Mouse (Mus musculus): ENCODE data around the gene Il19. TPM values are rescaled to one million over a fixed set of nuclear protein-coding genes. Genes with fewer than 3 reads are reported as not detected.

The Il19 gene
- total RNA-seq (2014; rRNA removed), result not detected in 2 replicates
- polyA plus RNA-seq (2012; rRNA removed), result not detected in 2 replicates

DNA sequence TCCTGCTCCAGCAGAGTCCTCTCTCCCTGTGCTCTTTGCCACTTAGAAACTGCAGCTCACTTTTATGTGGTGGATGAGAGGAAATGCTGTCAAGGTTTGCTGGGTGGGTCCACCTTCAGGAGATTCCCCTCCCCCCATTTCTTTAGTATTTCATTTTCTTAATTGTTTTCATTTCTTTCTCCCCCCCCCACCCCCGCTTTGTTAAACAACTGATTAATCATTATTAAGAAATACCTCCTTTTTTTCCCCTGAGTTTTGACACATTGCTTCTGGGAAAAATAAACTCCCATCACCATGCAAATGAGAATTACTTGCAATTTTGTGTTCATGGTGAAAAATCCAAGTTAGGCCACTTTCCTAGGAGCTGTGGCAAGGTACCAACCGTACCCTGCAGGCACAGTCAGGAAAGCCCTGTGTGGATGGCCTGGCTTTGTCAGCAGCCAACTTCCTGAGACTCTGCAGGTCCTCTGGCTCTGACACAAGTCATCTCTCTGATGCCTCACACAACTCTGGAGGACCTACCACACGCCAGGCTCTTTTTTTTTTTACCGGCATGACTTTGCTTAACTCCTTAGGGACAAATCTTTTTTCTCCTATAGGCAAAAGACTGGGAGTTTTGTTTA is at the start of gene Il19:
Il19 (minus strand) TSS at position 51 of the 623 bp plus-strand sequence.
- no peak for TF ChIP-seq POLR2A (IDR thresholded peaks at IDR 0.05; ENCODE audit: extremely low read depth, insufficient read depth, low read length)
- TF ChIP-seq CTCF (IDR thresholded peaks at IDR 0.05; ENCODE audit: low read depth, low read length), result no peak
- Histone ChIP-seq H3K79me2 (ENCODE audit: control insufficient read depth, insufficient read depth, low read length) (no peaks in the 10 kb centered on the region), H3K9ac (ENCODE audit: low read depth, low read length) (no peak within 1 kb of the TSS), H3K4me3 (ENCODE audit: insufficient read depth, low read depth, low read length) (no peak within 1 kb of the TSS), H3K4me1 (ENCODE audit: control insufficient read depth, insufficient read depth, low read length) (no peaks in the 10 kb centered on the region), H3K36me3 (ENCODE audit: control insufficient read depth, insufficient read depth, low read length) (no peaks in the 10 kb centered on the region), H3K27ac (replicated peaks; ENCODE audit: insufficient read depth, low read depth, low read length) (no peak within 1 kb of the TSS), H3K27me3 (ENCODE audit: control insufficient read depth, insufficient read depth, low read length) (no peaks in the 10 kb centered on the region)
- WGBS, result 57% methylated on average over 4 of the region's 4 CpGs
- DNase-seq (ENCODE audit: extremely low read depth, low read depth, low spot score), result no peak

DNA sequence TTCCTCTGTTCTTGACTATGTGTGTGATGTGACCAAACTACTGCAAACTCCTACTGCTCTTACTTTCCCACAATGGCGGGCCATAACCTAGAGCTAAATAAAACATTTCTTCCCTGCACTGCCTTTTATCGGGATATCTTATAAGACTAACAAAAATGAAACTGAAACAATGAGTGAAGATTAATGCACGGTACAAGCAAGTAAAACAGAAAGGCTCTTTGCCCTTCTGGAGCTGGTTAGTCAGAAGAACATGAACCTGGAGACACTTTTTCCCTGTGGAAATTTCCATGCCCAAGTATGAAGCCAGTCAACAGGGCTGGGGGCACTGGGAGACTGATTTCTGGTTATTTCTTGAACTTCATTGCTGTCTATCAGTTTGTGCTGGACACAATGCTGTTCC is 49.4 kb upstream of the Il19 start:
- no peak overlapping the region for H3K4me3 ChIP-seq (ENCODE audit: insufficient read depth, low read depth, low read length)
- H3K27me3 ChIP-seq (ENCODE audit: control insufficient read depth, insufficient read depth, low read length), result no peaks in the 10 kb centered on the region
- H3K79me2 ChIP-seq (ENCODE audit: control insufficient read depth, insufficient read depth, low read length), result no peaks in the 10 kb centered on the region
- H3K4me1 ChIP-seq (ENCODE audit: control insufficient read depth, insufficient read depth, low read length), result no peaks in the 10 kb centered on the region
- WGBS, result 73% methylated on average over 3 of the region's 3 CpGs
- no peak overlapping the region for H3K27ac ChIP-seq (replicated peaks; ENCODE audit: insufficient read depth, low read depth, low read length)
- H3K36me3 ChIP-seq (ENCODE audit: control insufficient read depth, insufficient read depth, low read length), result no peaks in the 10 kb centered on the region
- no peak for DNase-seq (ENCODE audit: extremely low read depth, low read depth, low spot score)
- no peak for TF ChIP-seq CTCF (IDR thresholded peaks at IDR 0.05; ENCODE audit: low read depth, low read length)
- no peak for TF ChIP-seq POLR2A (IDR thresholded peaks at IDR 0.05; ENCODE audit: extremely low read depth, insufficient read depth, low read length)
- H3K9ac ChIP-seq (ENCODE audit: low read depth, low read length), result no peak overlapping the region

DNA sequence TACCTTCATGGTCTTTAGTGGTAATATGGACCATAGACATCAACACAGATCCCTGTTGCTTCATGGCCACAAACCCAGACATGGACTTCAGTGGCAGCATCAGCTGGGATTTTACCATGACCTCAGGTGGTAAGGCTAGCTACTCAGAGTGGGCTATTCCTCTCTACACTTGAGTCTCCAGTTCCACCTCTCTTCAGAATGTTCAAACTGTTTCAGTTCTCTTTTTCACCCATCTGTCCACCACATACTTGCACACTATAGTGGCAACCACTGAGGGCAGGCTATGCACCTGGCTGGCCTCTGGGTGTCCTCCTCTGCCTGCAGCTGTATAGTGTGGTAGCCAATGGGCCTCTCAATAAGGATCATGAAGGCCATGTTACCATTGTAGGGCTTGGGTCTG is 47.5 kb upstream of the Il19 start:
- no peaks in the 10 kb centered on the region for H3K4me1 ChIP-seq (ENCODE audit: control insufficient read depth, insufficient read depth, low read length)
- no peak for DNase-seq (ENCODE audit: extremely low read depth, low read depth, low spot score)
- no peak overlapping the region for H3K27ac ChIP-seq (replicated peaks; ENCODE audit: insufficient read depth, low read depth, low read length)
- no peaks in the 10 kb centered on the region for H3K79me2 ChIP-seq (ENCODE audit: control insufficient read depth, insufficient read depth, low read length)
- H3K36me3 ChIP-seq (ENCODE audit: control insufficient read depth, insufficient read depth, low read length), result no peaks in the 10 kb centered on the region
- H3K27me3 ChIP-seq (ENCODE audit: control insufficient read depth, insufficient read depth, low read length), result no peaks in the 10 kb centered on the region
- no peak overlapping the region for H3K9ac ChIP-seq (ENCODE audit: low read depth, low read length)
- TF ChIP-seq POLR2A (IDR thresholded peaks at IDR 0.05; ENCODE audit: extremely low read depth, insufficient read depth, low read length) (no peak), CTCF (IDR thresholded peaks at IDR 0.05; ENCODE audit: low read depth, low read length) (peak; percentile 51)
- no peak overlapping the region for H3K4me3 ChIP-seq (ENCODE audit: insufficient read depth, low read depth, low read length)

DNA sequence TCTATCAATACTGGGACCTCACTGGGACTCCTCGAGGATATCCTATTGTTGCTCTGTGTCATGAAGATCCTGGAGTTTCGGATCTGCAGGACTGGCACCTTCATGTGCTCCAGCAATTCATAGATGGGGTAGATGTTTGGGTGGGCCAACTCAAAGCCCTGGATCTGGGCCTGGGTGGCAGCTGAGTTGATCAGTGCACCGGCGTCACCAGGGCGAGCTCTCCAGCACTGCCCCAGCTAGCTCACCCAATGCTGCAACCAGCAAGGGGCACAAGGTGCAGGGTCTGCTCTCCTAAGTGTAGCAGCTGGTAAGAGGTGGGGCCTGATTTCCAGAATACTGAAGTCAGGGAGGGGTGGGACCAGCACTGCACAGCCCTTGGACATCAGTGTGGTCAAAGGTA is 47.1 kb upstream of the Il19 start:
- DNase-seq (ENCODE audit: extremely low read depth, low read depth, low spot score), result no peak
- Histone ChIP-seq H3K9ac (ENCODE audit: low read depth, low read length) (no peak overlapping the region), H3K79me2 (ENCODE audit: control insufficient read depth, insufficient read depth, low read length) (no peaks in the 10 kb centered on the region), H3K27me3 (ENCODE audit: control insufficient read depth, insufficient read depth, low read length) (no peaks in the 10 kb centered on the region), H3K4me3 (ENCODE audit: insufficient read depth, low read depth, low read length) (no peak overlapping the region), H3K4me1 (ENCODE audit: control insufficient read depth, insufficient read depth, low read length) (no peaks in the 10 kb centered on the region), H3K27ac (replicated peaks; ENCODE audit: insufficient read depth, low read depth, low read length) (no peak overlapping the region), H3K36me3 (ENCODE audit: control insufficient read depth, insufficient read depth, low read length) (no peaks in the 10 kb centered on the region)
- no peak for TF ChIP-seq POLR2A (IDR thresholded peaks at IDR 0.05; ENCODE audit: extremely low read depth, insufficient read depth, low read length)
- TF ChIP-seq CTCF (IDR thresholded peaks at IDR 0.05; ENCODE audit: low read depth, low read length), result no peak
- 86% methylated on average over 5 of the region's 5 CpGs for WGBS

DNA sequence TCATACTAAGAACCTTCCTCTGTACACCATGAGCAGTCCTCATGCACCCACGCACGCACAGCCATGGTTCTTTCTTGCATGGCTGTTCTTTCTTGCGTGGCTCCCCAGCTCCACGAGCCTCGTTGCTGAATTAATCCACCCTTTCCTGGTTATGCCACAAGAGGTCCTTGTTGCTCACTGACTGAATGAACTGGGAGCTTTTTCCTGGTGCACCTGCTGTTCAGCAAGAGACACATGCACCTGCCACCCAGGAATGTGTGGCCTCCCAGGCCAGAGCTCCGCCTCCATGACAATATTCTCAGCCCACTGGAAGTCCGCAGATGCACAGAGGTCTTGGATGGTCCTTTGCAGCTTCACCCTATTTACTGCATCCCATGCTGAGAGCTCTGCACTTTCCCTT is 44.5 kb upstream of the Il19 start:
- Histone ChIP-seq H3K9ac (ENCODE audit: low read depth, low read length) (no peak overlapping the region), H3K36me3 (ENCODE audit: control insufficient read depth, insufficient read depth, low read length) (no peaks in the 10 kb centered on the region), H3K79me2 (ENCODE audit: control insufficient read depth, insufficient read depth, low read length) (no peaks in the 10 kb centered on the region), H3K4me1 (ENCODE audit: control insufficient read depth, insufficient read depth, low read length) (no peaks in the 10 kb centered on the region), H3K27me3 (ENCODE audit: control insufficient read depth, insufficient read depth, low read length) (no peaks in the 10 kb centered on the region), H3K27ac (replicated peaks; ENCODE audit: insufficient read depth, low read depth, low read length) (no peak overlapping the region), H3K4me3 (ENCODE audit: insufficient read depth, low read depth, low read length) (no peak overlapping the region)
- no peak for TF ChIP-seq POLR2A (IDR thresholded peaks at IDR 0.05; ENCODE audit: extremely low read depth, insufficient read depth, low read length)
- TF ChIP-seq CTCF (IDR thresholded peaks at IDR 0.05; ENCODE audit: low read depth, low read length), result 0 out of 2 replicates have a peak, but pooled peaks have one; percentile 27
- 59% methylated on average over 7 of the region's 7 CpGs for WGBS
- DNase-seq (ENCODE audit: extremely low read depth, low read depth, low spot score), result peak; percentile 11

DNA sequence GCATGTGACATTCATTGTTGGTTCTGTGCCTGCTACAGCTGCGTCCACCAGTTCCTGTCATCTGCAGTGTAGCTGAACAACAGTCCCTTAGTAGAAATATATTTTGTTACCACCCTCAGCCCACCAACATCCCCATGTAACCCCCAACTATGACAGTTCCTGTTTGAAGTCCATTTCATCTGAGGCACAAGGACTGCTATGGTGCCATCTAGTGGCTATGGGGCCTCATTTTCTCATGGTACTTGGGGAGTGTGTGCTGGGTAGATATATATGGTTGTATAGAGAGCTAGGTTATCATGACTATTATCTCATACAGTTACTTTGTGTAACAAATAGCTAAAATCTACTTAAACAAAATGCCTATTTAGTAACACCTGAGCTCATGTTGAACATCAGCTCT is 39.5 kb upstream of the Il19 start:
- H3K9ac ChIP-seq (ENCODE audit: low read depth, low read length), result no peak overlapping the region
- H3K4me1 ChIP-seq (ENCODE audit: control insufficient read depth, insufficient read depth, low read length), result no peaks in the 10 kb centered on the region
- H3K36me3 ChIP-seq (ENCODE audit: control insufficient read depth, insufficient read depth, low read length), result no peaks in the 10 kb centered on the region
- 48% methylated on average over 1 of the region's 1 CpGs for WGBS
- no peak overlapping the region for H3K27ac ChIP-seq (replicated peaks; ENCODE audit: insufficient read depth, low read depth, low read length)
- TF ChIP-seq CTCF (IDR thresholded peaks at IDR 0.05; ENCODE audit: low read depth, low read length), result peak; percentile 69
- TF ChIP-seq POLR2A (IDR thresholded peaks at IDR 0.05; ENCODE audit: extremely low read depth, insufficient read depth, low read length), result no peak
- no peaks in the 10 kb centered on the region for H3K27me3 ChIP-seq (ENCODE audit: control insufficient read depth, insufficient read depth, low read length)
- no peaks in the 10 kb centered on the region for H3K79me2 ChIP-seq (ENCODE audit: control insufficient read depth, insufficient read depth, low read length)
- no peak overlapping the region for H3K4me3 ChIP-seq (ENCODE audit: insufficient read depth, low read depth, low read length)
- peak; percentile 45 for DNase-seq (ENCODE audit: extremely low read depth, low read depth, low spot score)
